Mouse (Mus musculus): ENCODE measurements around the gene Kpna2.
A peak's percentile ranks its signal among the peaks of the same experiment; 100 is the strongest.
"Not testable (repeated sequence)": the region's sequence is repeated elsewhere in the genome, so short reads cannot be mapped to it uniquely, and the experiment has no call there.

Gene Kpna2

DNA sequence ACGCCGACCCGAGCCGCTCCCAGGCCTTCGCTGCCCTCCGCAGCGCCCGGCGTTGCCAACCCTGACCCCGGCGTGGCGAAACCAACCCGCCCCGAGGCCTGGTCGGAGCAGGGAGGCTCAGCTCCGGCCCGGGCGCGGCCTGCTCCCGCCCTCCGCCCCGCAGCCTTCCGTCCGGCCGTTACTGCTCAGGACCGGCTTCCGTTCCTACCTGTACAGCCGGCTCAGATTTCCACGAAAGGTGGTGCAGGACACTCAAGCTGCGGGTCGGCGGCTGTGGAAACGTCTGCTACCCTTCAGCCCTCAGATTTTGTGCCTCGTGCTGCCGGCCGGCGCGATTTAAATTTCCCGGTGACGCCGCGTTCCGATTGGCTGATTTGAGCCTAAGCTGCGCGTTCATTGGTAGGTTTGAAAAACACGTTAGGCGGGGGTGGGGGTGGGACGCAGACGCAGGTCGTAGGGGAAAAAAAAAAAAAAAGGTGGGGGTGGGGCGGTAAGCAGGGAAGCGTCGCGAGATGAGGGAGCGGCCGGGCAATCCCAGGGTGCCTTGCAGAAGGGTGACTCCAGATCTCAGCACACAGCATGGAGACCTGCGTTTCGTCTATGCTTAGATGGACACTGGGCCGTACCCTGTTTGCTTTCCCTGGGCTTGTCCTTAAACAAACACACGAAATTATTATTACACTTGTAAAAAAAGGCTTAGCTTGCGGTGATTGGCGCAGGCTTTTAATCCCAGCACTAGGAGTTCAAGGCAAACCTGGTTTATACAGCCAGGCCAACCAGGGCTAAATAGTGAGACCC is at the start of gene Kpna2:
TSS of gene Kpna2 (minus strand) at position 391 of the 798 bp plus-strand sequence.
- peak; percentile 97 for DNase-seq (ENCODE audit: low read depth, low spot score)

DNA sequence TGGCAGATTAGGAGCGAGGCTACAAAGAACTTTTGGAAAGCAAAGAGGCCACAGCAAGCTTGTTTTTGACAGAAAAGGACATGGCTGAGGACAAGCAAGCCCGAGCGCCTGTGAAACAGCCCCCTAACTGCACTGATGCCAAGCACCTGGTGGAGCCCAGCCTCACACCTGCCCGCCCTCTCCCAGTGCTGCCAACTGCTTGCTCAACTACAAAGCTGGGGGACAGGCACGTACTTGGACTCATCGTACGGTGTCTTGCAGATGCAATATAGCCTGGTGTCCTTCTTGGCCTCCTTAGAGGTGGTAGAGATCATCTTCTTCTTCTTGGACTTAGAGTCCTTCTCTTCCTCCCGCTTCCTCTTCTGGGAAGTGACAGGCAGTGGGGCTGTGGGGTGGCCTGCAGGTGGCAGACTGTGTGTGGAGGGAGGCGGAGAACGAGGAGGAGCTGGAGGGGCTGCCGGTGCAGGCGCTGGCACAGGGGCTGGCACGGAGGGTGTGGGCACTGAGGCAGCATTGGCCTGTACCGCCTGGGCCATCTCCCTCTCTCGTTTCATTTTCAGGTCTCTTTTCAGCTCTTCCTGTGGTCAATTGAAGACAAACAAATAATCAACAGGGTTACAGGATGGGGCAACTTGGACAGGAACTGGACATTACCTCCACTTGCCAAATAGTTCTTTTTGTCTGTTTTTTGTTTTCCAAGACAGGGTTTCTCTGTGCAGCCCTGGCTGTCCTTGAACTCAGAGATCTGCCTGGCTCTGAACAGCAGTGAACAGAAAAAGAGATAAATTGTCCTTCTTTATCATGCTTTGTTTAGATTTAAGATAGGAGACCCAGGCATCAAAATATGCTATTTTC is 47.7 kb upstream of the Kpna2 start:
- no peak for DNase-seq (ENCODE audit: low read depth, low spot score)

DNA sequence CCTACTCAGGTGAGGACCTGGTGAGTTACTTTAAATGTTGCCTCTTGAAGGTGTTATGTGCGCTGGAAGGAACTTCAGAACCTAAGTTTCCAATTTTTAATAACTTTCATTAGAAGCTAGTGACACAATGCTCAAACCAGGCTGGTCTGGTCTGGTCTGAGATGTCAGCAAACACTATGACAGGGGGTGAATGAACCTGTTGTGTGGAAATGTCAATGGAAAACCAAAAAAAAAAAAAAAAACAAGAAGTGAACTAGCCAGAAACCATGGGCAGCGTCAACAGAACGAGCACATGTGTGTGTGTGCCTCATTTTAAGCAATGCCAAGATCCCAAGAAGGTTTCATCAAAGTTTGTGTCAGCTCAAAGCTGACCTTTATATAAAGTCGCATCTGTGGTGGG is 46.2 kb upstream of the Kpna2 start:
- DNase-seq (ENCODE audit: low read depth, low spot score), result no peak

DNA sequence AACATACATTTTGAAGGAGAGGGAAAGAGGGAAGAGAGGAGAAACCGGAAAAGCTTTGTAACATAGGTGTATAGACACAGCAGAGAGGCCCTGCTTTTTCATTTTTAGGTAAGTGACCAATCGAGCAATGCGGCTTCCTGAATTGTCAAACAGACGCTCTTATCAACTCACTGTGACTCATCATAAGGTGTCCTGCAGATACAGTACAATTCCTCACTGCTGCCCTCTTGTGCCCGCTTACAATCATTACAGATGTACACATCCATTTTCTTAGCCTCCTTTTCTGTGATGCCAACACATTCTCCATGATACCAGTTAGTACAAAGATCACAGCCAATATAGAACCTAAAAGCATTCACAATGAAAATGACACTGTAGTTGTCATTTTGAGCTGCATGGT is 45.0 kb upstream of the Kpna2 start:
- DNase-seq (ENCODE audit: low read depth, low spot score), result peak; percentile 90

DNA sequence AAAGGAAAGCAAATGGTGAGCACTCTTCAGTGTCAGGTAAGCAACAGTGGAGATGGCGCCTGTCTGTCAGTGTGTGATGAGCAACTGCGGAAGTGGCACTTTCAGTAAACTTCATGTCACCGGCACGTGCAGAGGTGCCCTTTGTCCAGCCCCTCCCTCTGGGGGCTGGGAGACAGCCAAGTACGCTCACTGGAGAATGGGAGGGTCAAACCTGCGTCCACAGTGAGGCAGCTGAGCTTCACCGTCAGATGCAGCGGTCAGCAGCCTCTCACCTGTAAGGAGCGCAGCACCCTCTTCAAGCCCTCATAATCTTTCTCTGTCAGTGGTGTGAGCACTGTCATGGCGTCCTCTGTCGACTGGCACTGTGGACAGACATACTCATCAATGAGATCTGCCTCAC is 44.0 kb upstream of the Kpna2 start:
- DNase-seq (ENCODE audit: low read depth, low spot score), result no peak

DNA sequence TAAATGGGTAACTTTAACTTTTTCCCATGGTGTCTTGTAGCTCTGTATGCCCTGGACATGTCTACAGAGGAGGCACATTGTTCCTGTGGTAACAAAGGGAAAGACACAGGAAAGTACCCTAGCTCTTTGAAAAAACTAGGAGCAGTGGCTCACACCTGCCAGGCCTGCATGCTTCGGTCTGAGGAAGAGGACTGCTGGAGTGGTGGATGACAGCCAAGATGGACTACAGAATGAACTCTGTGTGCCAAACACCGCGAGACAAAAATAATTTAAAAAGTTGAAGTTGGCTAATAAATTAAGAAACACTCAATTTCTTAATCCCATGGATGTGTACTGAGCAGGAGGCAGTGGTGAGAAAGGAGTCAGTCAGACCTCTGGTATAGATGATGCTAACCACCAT is 42.1 kb upstream of the Kpna2 start:
- no peak for DNase-seq (ENCODE audit: low read depth, low spot score)

DNA sequence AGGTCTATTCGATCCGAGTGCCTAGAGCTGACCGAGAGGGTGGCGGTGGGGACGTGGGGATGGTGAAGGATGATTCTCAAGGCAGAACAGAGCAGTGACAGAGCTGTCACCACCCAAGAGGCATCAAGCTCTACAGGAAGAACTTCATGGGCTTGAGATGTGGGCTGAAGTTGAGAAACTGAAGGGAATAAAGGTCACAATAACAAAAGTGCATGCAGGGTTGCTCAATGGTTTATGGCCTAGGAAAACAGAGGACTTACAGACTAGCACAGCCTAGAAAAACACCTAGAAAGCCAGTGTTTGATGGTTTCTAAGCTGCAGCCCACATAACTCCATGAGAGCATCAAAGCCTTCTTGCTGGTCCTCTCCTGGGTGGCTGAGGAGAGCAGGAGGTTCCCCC is 40.1 kb upstream of the Kpna2 start:
- DNase-seq (ENCODE audit: low read depth, low spot score), result no peak

DNA sequence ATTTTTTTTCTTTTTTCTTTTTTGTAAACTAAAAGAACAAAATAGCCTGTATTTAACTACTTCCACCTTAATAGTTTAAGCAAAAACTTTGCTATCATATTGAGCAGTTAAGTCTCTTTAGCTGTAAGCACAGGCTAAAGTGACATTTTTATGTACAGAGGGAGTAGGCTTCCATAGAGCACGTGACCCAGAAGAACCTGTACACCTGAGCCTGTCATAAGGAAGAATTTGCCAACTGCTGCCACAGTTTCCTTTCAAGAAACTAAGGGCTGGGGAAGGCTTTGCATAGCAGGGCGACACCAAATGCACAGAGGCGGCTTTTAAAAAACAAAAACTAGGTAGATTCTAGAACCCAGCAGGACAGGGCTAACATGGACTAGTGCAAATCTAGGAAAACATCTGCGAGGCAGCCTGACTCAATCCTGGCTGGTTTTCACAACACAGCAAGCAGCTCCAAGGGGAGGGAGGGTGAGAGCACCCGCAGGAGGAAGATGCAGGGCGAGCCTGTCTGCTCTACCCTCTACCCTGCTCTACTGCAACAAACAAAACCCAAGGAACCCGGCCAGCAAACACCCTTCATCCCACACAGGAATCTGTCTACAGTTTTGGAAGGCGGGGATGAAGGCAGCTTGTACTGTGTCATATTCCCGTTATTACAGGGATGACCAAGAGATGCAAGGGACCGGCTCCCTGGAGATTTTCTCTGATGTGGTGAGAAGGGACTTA is 34.9 kb upstream of the Kpna2 start:
- DNase-seq (ENCODE audit: low read depth, low spot score), result no peak

DNA sequence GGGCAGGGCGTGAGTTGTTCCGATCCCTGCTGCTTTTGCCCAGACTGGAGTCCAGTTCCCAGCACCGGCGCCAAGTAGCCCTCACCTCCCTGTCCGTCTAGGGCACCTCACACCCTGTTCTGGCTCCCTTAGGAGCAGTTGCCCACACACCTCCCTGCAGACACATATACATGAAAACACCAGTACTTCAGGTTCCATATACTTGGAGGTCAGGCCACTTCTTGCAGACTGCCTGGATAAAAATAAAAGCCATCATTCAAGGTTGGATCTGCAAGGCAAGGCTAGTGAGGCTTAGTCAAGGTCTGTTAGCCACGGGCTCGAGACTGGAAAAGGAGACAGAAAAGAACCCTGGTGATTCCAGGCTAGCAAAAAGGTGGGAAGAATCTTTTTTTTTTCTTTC is 32.3 kb upstream of the Kpna2 start:
- DNase-seq (ENCODE audit: low read depth, low spot score), result no peak

DNA sequence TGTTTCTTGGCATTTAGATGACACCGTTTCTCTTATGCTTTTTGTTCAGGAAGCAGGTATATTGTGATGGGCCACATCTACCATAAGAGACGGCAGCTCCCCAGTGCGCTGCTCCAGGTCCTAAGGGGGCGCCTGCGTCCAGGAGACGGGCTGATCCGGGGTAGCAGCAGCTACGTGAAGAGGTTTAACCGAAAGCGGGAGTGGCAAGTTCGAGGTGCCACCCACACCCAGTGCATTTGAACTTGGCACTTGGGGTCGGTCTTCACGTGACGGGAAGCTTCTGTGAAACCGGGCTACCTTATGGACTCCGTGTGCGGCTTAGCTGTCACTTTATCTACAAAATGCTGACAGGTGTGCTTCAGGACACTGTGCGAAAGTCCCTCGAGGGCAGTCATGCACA is 30.2 kb upstream of the Kpna2 start:
- DNase-seq (ENCODE audit: low read depth, low spot score), result peak; percentile 48

DNA sequence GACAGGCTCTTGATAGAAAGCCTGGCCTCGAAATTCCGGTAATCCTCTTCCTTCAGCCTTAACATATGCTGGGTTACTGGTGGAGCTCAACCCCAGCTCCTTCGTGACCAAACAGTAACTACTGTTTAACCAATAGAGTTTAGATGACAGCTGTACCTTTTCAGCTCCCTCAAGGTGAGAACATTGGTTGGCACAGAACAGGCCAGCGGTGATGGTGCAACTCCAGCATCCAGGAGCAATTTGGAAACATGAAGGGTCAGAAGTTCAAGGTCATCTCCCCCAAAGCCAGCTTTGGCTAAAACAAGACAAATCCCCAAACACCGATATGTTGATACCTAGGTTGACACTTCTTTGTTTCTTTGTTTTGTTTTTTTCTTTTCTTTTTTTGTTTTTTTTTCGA is 29.4 kb upstream of the Kpna2 start:
- DNase-seq (ENCODE audit: low read depth, low spot score), result no peak

DNA sequence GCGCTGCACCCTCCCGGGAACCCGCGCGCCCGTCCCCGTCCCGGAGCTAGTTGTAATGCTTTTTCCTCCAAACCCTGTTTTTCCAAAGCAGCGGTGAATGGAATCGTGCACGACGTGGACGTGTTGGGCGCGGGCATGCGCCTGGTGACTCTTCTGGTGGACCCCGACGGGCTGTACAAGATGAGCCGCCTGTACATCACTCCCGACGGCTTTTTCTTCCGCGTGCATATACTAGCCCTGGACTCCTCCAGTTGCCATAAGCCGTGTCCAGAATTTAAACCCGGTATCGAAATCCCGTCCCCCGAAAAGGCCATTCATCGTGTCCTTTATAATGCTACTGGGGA is 28.9 kb upstream of the Kpna2 start:
- no peak for DNase-seq (ENCODE audit: low read depth, low spot score)

DNA sequence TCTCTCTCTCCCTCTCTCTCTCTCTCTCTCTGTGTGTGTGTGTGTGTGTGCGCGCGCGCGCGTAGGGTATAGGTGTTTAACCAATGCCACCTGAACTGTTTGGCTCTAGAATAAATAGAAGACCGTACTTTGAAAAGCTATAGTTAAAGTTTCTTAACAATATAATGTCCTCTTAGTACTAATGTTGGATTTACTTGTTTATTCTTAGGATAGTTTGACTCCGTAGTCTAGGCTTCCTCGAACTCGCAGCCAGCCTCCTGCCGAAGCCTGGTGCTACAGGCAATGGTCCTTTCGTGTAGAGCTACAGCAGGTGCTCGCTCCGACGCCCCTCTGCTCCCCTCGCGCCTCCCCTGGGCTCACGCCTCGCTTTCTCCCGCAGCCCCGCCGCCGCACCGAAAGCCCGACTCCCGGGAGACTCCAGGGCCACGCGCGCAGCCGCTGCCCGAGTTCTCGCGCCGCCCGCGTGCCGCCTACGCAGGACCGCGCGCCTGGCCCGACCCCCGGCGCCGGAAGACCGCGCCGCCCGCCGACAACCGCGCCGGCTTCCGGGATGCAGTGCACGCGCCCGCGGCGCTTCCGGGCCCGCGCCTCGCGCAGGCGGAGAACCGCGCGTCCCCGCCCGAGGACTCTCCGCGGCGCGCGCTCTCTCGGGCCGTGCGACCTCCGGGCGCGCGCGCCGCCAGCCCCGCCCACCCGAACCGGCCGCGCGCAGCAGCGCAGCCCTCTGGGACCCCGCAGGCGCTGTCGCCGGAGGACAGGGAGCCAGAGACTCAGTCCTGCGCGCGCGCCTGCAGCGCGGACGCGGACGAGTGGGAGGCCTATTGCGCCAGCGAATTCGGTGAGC is 28.3 kb upstream of the Kpna2 start:
- DNase-seq (ENCODE audit: low read depth, low spot score), result peak; percentile 93

DNA sequence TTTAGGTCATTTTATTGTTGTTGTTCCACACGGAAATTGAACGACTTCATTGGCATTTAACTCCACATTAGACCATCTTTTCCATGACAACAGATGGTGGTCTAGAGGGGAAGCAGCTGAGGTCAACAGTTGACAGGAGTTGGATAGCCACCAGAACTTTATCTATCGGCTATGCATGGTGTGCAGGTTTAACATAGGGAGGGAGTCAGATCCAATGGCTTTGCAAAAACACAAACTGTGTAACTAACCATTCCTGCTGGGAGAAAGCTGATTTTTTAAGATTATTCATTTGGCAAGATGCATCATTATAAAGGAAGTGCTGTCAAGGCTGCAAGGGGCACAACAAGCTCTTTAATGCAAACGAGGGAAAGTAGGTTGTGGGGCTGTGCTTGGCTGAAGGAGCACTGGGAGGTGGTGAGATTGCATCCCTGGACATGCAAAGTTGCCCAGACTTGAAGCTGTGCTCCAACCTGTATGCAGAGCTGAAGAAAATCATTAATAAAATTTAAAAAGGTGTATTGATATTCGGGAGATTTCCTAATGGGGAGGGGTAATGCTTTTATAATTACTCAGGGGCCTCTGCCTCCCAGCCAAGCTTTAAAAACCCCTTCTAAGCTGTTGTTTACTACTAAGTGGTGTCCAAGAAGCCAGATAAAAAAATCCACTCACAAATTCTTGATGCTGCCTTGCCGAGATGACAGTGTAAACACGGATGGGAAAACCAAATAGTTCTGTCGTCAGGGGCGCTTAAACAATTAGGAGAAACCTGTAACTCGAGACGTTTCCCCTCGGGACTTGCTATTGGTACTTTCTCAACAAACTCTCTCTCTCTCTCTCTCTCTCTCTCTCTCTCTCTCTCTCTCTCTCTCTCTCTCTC is 27.5 kb upstream of the Kpna2 start:
- no peak for DNase-seq (ENCODE audit: low read depth, low spot score)

DNA sequence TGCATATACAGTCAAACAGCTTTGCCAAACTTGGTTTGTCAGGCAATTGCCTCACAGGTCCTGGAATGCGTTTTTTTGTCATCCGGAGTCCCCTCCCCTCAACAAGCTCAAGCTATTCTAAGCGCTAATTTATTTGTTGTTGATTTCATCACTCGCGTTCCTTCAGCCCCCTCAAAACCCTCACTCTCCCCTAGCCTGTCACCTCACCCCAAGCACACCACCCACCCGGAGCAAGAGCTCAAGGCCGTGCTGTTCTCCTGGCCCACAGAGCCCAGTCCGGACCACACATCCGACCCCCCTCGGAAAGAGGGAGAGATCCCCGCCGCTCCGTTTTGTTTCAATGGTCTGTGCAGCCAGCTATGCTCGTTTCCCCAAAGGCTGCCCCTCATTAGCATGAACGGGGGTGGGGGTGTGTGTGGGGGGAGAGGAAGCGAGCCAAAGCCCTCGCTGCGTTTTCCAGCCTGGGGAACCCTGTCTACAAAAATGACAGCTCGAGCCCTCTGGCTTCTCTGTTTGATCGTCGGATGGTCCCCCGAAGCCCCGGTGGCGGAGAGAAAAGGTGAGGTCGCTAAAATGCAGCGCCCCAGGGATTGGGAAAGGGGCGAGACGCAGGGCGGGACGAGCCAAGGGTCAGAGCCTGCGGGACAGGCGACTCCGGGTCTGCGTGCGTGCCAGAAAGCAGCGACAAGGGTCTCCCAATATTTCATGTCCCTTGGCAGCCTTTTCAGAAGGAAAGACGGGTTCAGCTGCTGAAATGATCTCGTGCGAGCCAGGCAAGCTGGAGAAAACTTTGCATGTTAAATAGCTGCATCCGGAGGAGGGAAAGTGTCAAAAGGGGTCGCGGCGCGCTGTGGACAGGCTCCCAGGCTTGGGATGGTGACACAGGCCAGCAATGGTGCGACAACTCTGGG is 26.3 kb upstream of the Kpna2 start, which contains the start of gene 1810010H24Rik:
TSS of gene 1810010H24Rik (plus strand) at position 271 of the 911 bp plus-strand sequence.
- peak; percentile 42 for DNase-seq (ENCODE audit: low read depth, low spot score)

DNA sequence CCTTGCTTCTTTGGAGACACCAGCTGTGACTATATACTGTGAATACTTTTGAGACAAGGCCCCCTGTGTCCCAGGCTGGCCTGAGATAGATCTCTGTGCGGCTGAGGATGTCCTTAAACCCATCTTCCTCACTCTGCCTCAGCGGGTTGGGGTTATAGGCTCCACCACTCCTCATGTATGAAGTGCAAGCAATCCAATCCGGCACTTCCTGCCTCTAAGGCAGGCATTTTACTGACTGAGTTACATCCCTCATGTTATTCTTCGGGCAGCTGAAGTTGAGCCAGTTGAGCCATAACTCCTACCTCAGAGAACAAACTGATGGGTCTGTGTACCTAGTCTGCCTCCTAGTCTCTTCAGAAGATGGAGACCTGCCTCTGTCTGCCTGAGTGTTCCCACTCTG is 25.1 kb upstream of the Kpna2 start:
- no peak for DNase-seq (ENCODE audit: low read depth, low spot score)

DNA sequence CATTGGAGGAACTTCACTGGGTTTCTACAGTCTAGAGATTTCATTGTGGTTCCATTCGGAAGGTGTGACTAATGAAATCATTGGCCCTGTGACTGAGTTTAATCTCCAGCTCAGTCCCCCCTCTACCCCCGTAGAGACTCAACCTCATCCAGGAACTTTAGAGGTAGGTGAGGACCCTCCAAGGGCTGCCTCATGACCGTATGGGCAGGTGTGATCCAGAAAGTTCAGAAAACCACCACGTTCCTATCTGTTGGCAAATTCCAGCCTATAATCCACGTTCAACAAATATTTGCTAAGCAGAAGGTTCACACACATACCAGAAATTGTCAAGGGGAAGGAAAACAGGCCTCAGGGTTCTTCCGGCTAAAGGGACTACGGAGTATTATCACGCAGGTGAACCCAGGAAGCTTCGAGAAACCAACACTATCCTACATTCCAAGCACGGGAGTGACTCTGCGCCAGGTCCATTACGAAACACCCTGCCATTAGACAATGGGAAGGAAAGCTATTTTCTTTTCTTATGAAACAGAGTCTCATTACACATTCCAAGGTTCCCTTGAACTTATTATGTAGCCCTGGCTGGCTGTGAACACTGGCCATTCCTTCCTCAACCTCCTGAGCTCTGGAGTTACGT is 22.8 kb upstream of the Kpna2 start:
- no peak for DNase-seq (ENCODE audit: low read depth, low spot score)

DNA sequence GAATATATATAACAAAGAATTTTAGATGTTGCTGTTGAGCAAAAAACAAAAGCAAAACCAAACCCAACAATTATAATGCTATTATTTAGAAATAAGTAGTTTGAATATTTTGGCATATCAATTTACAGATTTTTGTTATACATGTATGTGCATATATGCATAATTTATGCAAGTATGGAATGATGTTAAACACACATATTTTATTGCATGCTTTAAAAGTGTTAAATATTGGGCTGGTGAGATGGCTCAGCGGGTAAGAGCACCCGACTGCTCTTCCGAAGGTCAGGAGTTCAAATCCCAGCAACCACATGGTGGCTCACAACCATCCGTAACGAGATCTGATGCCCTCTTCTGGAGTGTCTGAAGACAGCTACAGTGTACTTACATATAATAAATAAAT is 20.4 kb upstream of the Kpna2 start:
- not testable (repeated sequence) for DNase-seq (ENCODE audit: low read depth, low spot score)

DNA sequence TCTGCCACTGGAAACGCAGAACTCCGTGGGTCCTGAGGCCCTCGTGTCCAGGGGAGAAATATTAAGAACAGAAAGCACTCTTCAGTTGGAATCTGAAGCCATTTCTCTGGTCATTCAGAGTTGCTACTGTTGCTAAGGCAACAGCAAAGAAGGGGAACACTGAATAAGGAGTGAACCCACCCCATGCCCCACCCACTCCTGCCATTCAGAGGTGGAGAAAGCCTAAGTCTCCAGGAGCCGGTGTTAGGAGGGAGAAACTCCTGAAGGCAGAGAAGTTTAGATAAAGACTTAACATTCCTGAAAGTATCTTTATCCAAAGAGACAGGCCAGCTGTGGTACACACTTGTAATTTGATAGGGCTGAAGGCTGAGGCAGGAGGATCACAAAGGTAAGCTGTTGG is 20.0 kb upstream of the Kpna2 start:
- DNase-seq (ENCODE audit: low read depth, low spot score), result no peak
